20 mouse cellular contexts compared by ENCODE assay signal in the genomic region with DNA sequence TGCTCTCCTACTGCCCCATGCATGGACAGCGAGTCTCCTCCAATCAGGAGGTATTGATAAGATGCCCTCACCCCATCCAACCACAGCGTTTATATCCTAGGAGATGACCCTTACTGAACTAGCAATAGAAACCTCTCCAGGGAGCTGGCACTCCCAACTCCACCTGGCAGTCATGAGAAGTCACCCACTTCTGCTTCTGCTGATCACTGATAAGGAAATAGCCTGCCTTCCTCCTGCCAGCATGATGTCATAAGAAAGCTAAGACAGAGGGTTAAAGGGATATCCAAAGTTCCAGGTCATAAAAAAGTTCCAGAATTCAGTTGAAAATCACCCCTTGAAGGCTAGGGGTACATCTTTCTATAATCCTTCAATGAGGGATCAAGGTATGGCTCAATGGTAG. TPM values are rescaled to one million over a fixed set of nuclear protein-coding genes. Genes with fewer than 3 reads are reported as not detected.
A peak's percentile ranks its signal among the peaks of the same experiment; 100 is the strongest.
DNase-seq lines count a peak whose midpoint lies in the region; ATAC-seq and TF ChIP-seq lines count a peak whose summit lies in the region.
"Had no signal": no experiment of that assay in that cellular context is flagged by ENCODE, and none has a peak within 500 bp of the region (broad histone marks: within the 10 kb centered on the region; RNA-seq: fewer than 3 reads in every experiment).

No protein-coding gene starts in this region.

- H3K4me3 ChIP-seq in MEL (ENCODE audit: control insufficient read depth in 1 of 2, insufficient read depth in 1 of 2, low read depth in 2 of 2, low read length in 2 of 2): peak overlapping the region in 1 of 2 experiments; percentile 46; a peak in 2 of 4 replicates
- H3K4me3 ChIP-seq in liver, embryonic 12.5 days: no peak overlapping the region
- H3K4me3 ChIP-seq in forebrain, embryonic 11.5 days (ENCODE audit: low read depth, low read length): no peak overlapping the region
- H3K4me3 ChIP-seq: embryonic facial prominence, embryonic 13.5 days; forebrain, embryonic 10.5 days; limb, embryonic 10.5 days; midbrain, embryonic 12.5 days had no signal

- peak; percentile 86 to 87 for TF ChIP-seq EP300 in MEL (IDR thresholded peaks at IDR 0.05; ENCODE audit: low read depth in 1 of 2, low read length in 2 of 2)

- H3K9ac ChIP-seq in MEL (ENCODE audit: control insufficient read depth, low read depth, low read length, poor library complexity, severe bottlenecking): peak overlapping the region; percentile 32; the same call in 1 of the 2 replicates
- 0 out of 2 replicates have a peak overlapping the region, but pooled peaks have one; percentile 1 for H3K9ac ChIP-seq in liver, embryonic 12.5 days
- H3K9ac ChIP-seq in forebrain, embryonic 11.5 days (ENCODE audit: low read length): no peak overlapping the region
- H3K9ac ChIP-seq: embryonic facial prominence, embryonic 13.5 days; midbrain, embryonic 12.5 days had no signal

- H3K79me2 ChIP-seq in MEL (ENCODE audit: control insufficient read depth, insufficient read depth, low read length, poor library complexity): 0 out of 2 replicates have a peak, but pooled peaks cover 2% of the 10 kb centered on the region

- H3K27me3 ChIP-seq in MEL (ENCODE audit: control insufficient read depth in 1 of 2, insufficient read depth in 2 of 2, low read length in 2 of 2): no peaks in the 10 kb centered on the region
- H3K27me3 ChIP-seq in liver, embryonic 12.5 days (replicated peaks): no peaks in the 10 kb centered on the region
- no peaks in the 10 kb centered on the region for H3K27me3 ChIP-seq in forebrain, embryonic 11.5 days (ENCODE audit: control insufficient read depth, insufficient read depth, low read length)
- H3K27me3 ChIP-seq: embryonic facial prominence, embryonic 13.5 days; midbrain, embryonic 12.5 days had no signal

- peaks cover 0 to 37% of the 10 kb centered on the region in 2 experiments; a peak in 2 of 4 replicates for H3K36me3 ChIP-seq in MEL (ENCODE audit: control insufficient read depth in 1 of 2, insufficient read depth in 2 of 2, low read length in 2 of 2)
- H3K36me3 ChIP-seq in liver, embryonic 12.5 days: no peaks in the 10 kb centered on the region
- H3K36me3 ChIP-seq in forebrain, embryonic 11.5 days (ENCODE audit: control insufficient read depth, insufficient read depth, low read length): no peaks in the 10 kb centered on the region
- H3K36me3 ChIP-seq: embryonic facial prominence, embryonic 13.5 days; forebrain, embryonic 10.5 days; limb, embryonic 10.5 days; midbrain, embryonic 12.5 days had no signal

- whole genome bisulfite sequencing in liver, embryonic 12.5 days (ENCODE audit: insufficient replicate concordance): 31% methylated on average over 2 of the region's 2 CpGs
- WGBS in forebrain, embryonic 11.5 days: 86% methylated on average over 2 of the region's 2 CpGs

- TF ChIP-seq RAD21 in MEL (IDR thresholded peaks at IDR 0.05; ENCODE audit: low read depth, low read length): no peak

- H3K4me1 ChIP-seq in MEL (ENCODE audit: control insufficient read depth in 1 of 2, insufficient read depth in 2 of 2, low read length in 2 of 2): peaks cover 13 to 50% of the 10 kb centered on the region in 2 experiments
- H3K4me1 ChIP-seq in liver, embryonic 12.5 days: peaks cover 63% of the 10 kb centered on the region
- no peaks in the 10 kb centered on the region for H3K4me1 ChIP-seq in forebrain, embryonic 11.5 days (replicated peaks; ENCODE audit: control insufficient read depth, insufficient read depth, low read length)
- H3K4me1 ChIP-seq: embryonic facial prominence, embryonic 13.5 days; forebrain, embryonic 10.5 days; limb, embryonic 10.5 days; midbrain, embryonic 12.5 days had no signal

- H3K27ac ChIP-seq in MEL (ENCODE audit: control insufficient read depth, low read depth, low read length): peak overlapping the region; percentile 71
- H3K27ac ChIP-seq in liver, embryonic 12.5 days: no peak overlapping the region
- no peak overlapping the region for H3K27ac ChIP-seq in forebrain, embryonic 11.5 days (ENCODE audit: low read depth, low read length)
- H3K27ac ChIP-seq: embryonic facial prominence, embryonic 13.5 days; forebrain, embryonic 10.5 days; limb, embryonic 10.5 days; midbrain, embryonic 12.5 days had no signal

- peak; percentile 86 for ATAC-seq in erythroid progenitor cell, adult 5-6 weeks (replicated peaks; ENCODE audit: low FRiP score, poor library complexity, severe bottlenecking)
- peak; percentile 58 for ATAC-seq in liver, embryonic 12.5 days
- ATAC-seq in megakaryocyte-erythroid progenitor cell, adult 5-6 weeks (replicated peaks; ENCODE audit: low FRiP score, low TSS enrichment, poor library complexity, severe bottlenecking): peak; percentile 62
- ATAC-seq in forebrain, embryonic 11.5 days (replicated peaks; ENCODE audit: low FRiP score): no peak

- H3K4me2 ChIP-seq in liver, embryonic 12.5 days: peak overlapping the region; percentile 9; the same call in 1 of the 2 replicates
- no peak overlapping the region for H3K4me2 ChIP-seq in forebrain, embryonic 11.5 days (ENCODE audit: low read depth, low read length, severe bottlenecking)
- H3K4me2 ChIP-seq: embryonic facial prominence, embryonic 13.5 days; midbrain, embryonic 12.5 days had no signal

- no peaks in the 10 kb centered on the region for H3K9me3 ChIP-seq in MEL (replicated peaks; ENCODE audit: insufficient read depth, low read length)
- H3K9me3 ChIP-seq in liver, embryonic 12.5 days (replicated peaks): no peaks in the 10 kb centered on the region
- H3K9me3 ChIP-seq in forebrain, embryonic 11.5 days (ENCODE audit: control insufficient read depth, low read length): no peaks in the 10 kb centered on the region
- H3K9me3 ChIP-seq: embryonic facial prominence, embryonic 13.5 days; forebrain, embryonic 10.5 days; limb, embryonic 10.5 days; midbrain, embryonic 12.5 days had no signal

- peak; percentile 78 for DNase-seq in MEL (ENCODE audit: low read depth, low spot score)
- DNase-seq in forebrain, embryonic 11.5 days (ENCODE audit: low spot score): no peak
- DNase-seq in heart, adult 18-20 months: no peak
- no peak for DNase-seq in gastrocnemius, postnatal 10 days
- DNase-seq in cerebellum, adult 11-12 months: no peak
- DNase-seq: B cell, adult 2 months; cerebellum, adult 18-20 months; layer of hippocampus, postnatal 36 days; lung, adult 2 months; lung, postnatal 36 days; thymus, adult 2 months had no signal

- 0 out of 4 replicates have a peak, but pooled peaks of 1 of the 2 experiments have one; percentile 27 for TF ChIP-seq POLR2A in MEL (IDR thresholded peaks at IDR 0.05; ENCODE audit: control insufficient read depth in 1 of 2, insufficient read depth in 1 of 2, low read depth in 1 of 2, low read length in 2 of 2, poor library complexity in 1 of 2)

- no peak for TF ChIP-seq CTCF in MEL (IDR thresholded peaks at IDR 0.05 in 2 of 3, conservative IDR thresholded peaks at IDR 0.05 in 1 of 3; ENCODE audit: control insufficient read depth in 1 of 3, insufficient read depth in 1 of 3, low read depth in 2 of 3, low read length in 3 of 3, poor library complexity in 1 of 3, severe bottlenecking in 1 of 3)

RNA-seq across cellular contexts. Expression of gene Cldn3, which starts 9.8 kb away (rescaled TPM):
- total RNA-seq in MEL (2012; rRNA removed): not detected in 2 replicates
- polyA plus RNA-seq in MEL (2012; ENCODE audit: insufficient read depth in 1 of 2, insufficient read length in 2 of 2, low read depth in 1 of 2, low replicate concordance in 2 of 2, missing spikeins in 1 of 2): 1 to 10 TPM in 1 of 2 experiments, not detected in 1; 1.1 TPM
- not detected in 2 replicates for total RNA-seq in erythroid progenitor cell, adult 5-6 weeks (2015; ENCODE audit: low replicate concordance)
- not detected in 2 replicates for total RNA-seq in erythroid progenitor cell, adult 5-6 weeks (2017; ENCODE audit: low replicate concordance)
- 0.55 and 0.57 TPM in 2 replicates for polyA plus RNA-seq in liver, embryonic 12.5 days (2016; fragmentation: Nextera tagmentation; extraction: Ambion mirVana)
- not detected in 2 replicates for total RNA-seq in megakaryocyte-erythroid progenitor cell, adult 5-6 weeks (2014; fragmentation: Nextera tagmentation)
- not detected in 2 replicates for total RNA-seq in megakaryocyte-erythroid progenitor cell, adult 5-6 weeks (2017)
- 4.4 and 7.3 TPM in 2 replicates for polyA plus RNA-seq in forebrain, embryonic 11.5 days (2014; fragmentation: Nextera tagmentation; extraction: Ambion mirVana)
- 1 to 10 TPM in 1 of 2 experiments, under 1 TPM in 1; 0.20 to 1.8 TPM for total RNA-seq in heart, adult 18-20 months (2021)
- total RNA-seq in gastrocnemius, postnatal 10 days (2021): not detected

RNA-seq across cellular contexts. Expression of gene Cldn4, which starts 29.4 kb away (rescaled TPM):
- total RNA-seq in MEL (2012; rRNA removed): 0.08 TPM in 1 of 2 replicates, not detected in the other
- polyA plus RNA-seq in MEL (2012; ENCODE audit: insufficient read depth in 1 of 2, insufficient read length in 2 of 2, low read depth in 1 of 2, low replicate concordance in 2 of 2, missing spikeins in 1 of 2): under 1 TPM in 1 of 2 experiments, not detected in 1; 0.04 TPM
- 0.84 TPM in 1 of 2 replicates, not detected in the other for total RNA-seq in erythroid progenitor cell, adult 5-6 weeks (2015; ENCODE audit: low replicate concordance)
- not detected in 2 replicates for total RNA-seq in erythroid progenitor cell, adult 5-6 weeks (2017; ENCODE audit: low replicate concordance)
- 0.28 and 0.49 TPM in 2 replicates for polyA plus RNA-seq in liver, embryonic 12.5 days (2016; fragmentation: Nextera tagmentation; extraction: Ambion mirVana)
- total RNA-seq in megakaryocyte-erythroid progenitor cell, adult 5-6 weeks (2014; fragmentation: Nextera tagmentation): not detected in 2 replicates
- not detected in 2 replicates for total RNA-seq in megakaryocyte-erythroid progenitor cell, adult 5-6 weeks (2017)
- 5.6 and 7.0 TPM in 2 replicates for polyA plus RNA-seq in forebrain, embryonic 11.5 days (2014; fragmentation: Nextera tagmentation; extraction: Ambion mirVana)
- under 1 TPM in 1 of 2 experiments, not detected in 1; 0.62 TPM for total RNA-seq in heart, adult 18-20 months (2021)
- not detected for total RNA-seq in gastrocnemius, postnatal 10 days (2021)
- total RNA-seq: adrenal gland, adult 2 months; layer of hippocampus, postnatal 36 days had no signal
- polyA plus RNA-seq: adrenal gland, adult 2 months; neural tube, embryonic 14.5 days had no signal

RNA-seq across cellular contexts. Expression of gene Abhd11, which starts 32.8 kb away (rescaled TPM):
- 43.0 and 55.9 TPM in 2 replicates for total RNA-seq in MEL (2012; rRNA removed)
- 10 to 100 TPM in 1 of 2 experiments, not detected in 1; 51.7 TPM for polyA plus RNA-seq in MEL (2012; ENCODE audit: insufficient read depth in 1 of 2, insufficient read length in 2 of 2, low read depth in 1 of 2, low replicate concordance in 2 of 2, missing spikeins in 1 of 2)
- total RNA-seq in erythroid progenitor cell, adult 5-6 weeks (2015; ENCODE audit: low replicate concordance): 15.9 and 29.8 TPM in 2 replicates
- total RNA-seq in erythroid progenitor cell, adult 5-6 weeks (2017; ENCODE audit: low replicate concordance): 3.9 and 4.3 TPM in 2 replicates
- 39.1 and 45.3 TPM in 2 replicates for polyA plus RNA-seq in liver, embryonic 12.5 days (2016; fragmentation: Nextera tagmentation; extraction: Ambion mirVana)
- 55.8 and 82.2 TPM in 2 replicates for total RNA-seq in megakaryocyte-erythroid progenitor cell, adult 5-6 weeks (2014; fragmentation: Nextera tagmentation)
- total RNA-seq in megakaryocyte-erythroid progenitor cell, adult 5-6 weeks (2017): 36.9 and 46.7 TPM in 2 replicates
- polyA plus RNA-seq in forebrain, embryonic 11.5 days (2014; fragmentation: Nextera tagmentation; extraction: Ambion mirVana): 38.9 and 39.1 TPM in 2 replicates
- total RNA-seq in heart, adult 18-20 months (2021): 10 to 100 TPM; 67.1 to 69.4 TPM
- 10 to 100 TPM; 51.2 to 60.6 TPM for total RNA-seq in gastrocnemius, postnatal 10 days (2021)

RNA-seq across cellular contexts. Expression of gene Mettl27, which starts 44.0 kb away (rescaled TPM):
- total RNA-seq in MEL (2012; rRNA removed): 0.75 and 0.96 TPM in 2 replicates
- 1 to 10 TPM in 1 of 2 experiments, not detected in 1; 3.1 TPM for polyA plus RNA-seq in MEL (2012; ENCODE audit: insufficient read depth in 1 of 2, insufficient read length in 2 of 2, low read depth in 1 of 2, low replicate concordance in 2 of 2, missing spikeins in 1 of 2)
- total RNA-seq in erythroid progenitor cell, adult 5-6 weeks (2015; ENCODE audit: low replicate concordance): 41.1 and 65.6 TPM in 2 replicates
- total RNA-seq in erythroid progenitor cell, adult 5-6 weeks (2017; ENCODE audit: low replicate concordance): 28.3 and 42.1 TPM in 2 replicates
- 8.5 and 9.8 TPM in 2 replicates for polyA plus RNA-seq in liver, embryonic 12.5 days (2016; fragmentation: Nextera tagmentation; extraction: Ambion mirVana)
- total RNA-seq in megakaryocyte-erythroid progenitor cell, adult 5-6 weeks (2014; fragmentation: Nextera tagmentation): 9.9 and 12.8 TPM in 2 replicates
- 6.5 and 18.5 TPM in 2 replicates for total RNA-seq in megakaryocyte-erythroid progenitor cell, adult 5-6 weeks (2017)
- 7.3 and 10.4 TPM in 2 replicates for polyA plus RNA-seq in forebrain, embryonic 11.5 days (2014; fragmentation: Nextera tagmentation; extraction: Ambion mirVana)
- total RNA-seq in heart, adult 18-20 months (2021): 1 to 10 TPM; 5.7 to 7.2 TPM
- 1 to 10 TPM; 7.4 to 8.6 TPM for total RNA-seq in gastrocnemius, postnatal 10 days (2021)

RNA-seq across cellular contexts. Expression of gene Stx1a, which starts 47.1 kb away (rescaled TPM):
- 3.2 and 3.3 TPM in 2 replicates for total RNA-seq in MEL (2012; rRNA removed)
- 1 to 10 TPM in 1 of 2 experiments, not detected in 1; 6.0 TPM for polyA plus RNA-seq in MEL (2012; ENCODE audit: insufficient read depth in 1 of 2, insufficient read length in 2 of 2, low read depth in 1 of 2, low replicate concordance in 2 of 2, missing spikeins in 1 of 2)
- total RNA-seq in erythroid progenitor cell, adult 5-6 weeks (2015; ENCODE audit: low replicate concordance): not detected in 2 replicates
- total RNA-seq in erythroid progenitor cell, adult 5-6 weeks (2017; ENCODE audit: low replicate concordance): not detected in 2 replicates
- 2.7 and 2.8 TPM in 2 replicates for polyA plus RNA-seq in liver, embryonic 12.5 days (2016; fragmentation: Nextera tagmentation; extraction: Ambion mirVana)
- total RNA-seq in megakaryocyte-erythroid progenitor cell, adult 5-6 weeks (2014; fragmentation: Nextera tagmentation): 0.17 and 0.98 TPM in 2 replicates
- not detected in 2 replicates for total RNA-seq in megakaryocyte-erythroid progenitor cell, adult 5-6 weeks (2017)
- polyA plus RNA-seq in forebrain, embryonic 11.5 days (2014; fragmentation: Nextera tagmentation; extraction: Ambion mirVana): 11.2 and 14.9 TPM in 2 replicates
- total RNA-seq in heart, adult 18-20 months (2021): 1 to 10 TPM; 1.0 to 1.5 TPM
- total RNA-seq in gastrocnemius, postnatal 10 days (2021): 1 to 10 TPM; 2.0 to 5.1 TPM
